Mouse (Mus musculus): ENCODE measurements around the gene Abca8b. TPM values are rescaled to one million over a fixed set of nuclear protein-coding genes. Genes with fewer than 3 reads are reported as not detected.
"Not testable (repeated sequence)": the region's sequence is repeated elsewhere in the genome, so short reads cannot be mapped to it uniquely, and the experiment has no call there.

The Abca8b gene
- total and polyA plus RNA-seq, 2 experiments from 2014 or later, result 1.3 to 5.4 TPM

DNA sequence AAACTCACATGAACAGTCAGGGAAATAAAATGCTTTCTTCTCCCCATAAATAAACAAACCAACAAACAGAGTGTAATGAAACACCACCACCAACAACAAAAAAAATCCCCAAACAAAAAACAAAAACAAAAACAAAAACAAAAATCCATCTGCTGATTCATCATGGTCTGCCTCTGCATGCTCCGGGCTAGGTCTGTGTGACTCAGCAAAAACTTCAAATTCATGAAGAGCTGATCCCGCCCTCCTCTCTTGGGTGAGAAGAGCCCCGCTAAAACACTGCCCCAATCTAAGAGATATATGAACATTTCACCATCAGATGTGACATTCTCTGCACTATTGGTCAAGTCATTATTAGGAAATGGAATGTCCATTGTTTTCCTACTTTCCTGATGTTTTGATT is 4.4 kb downstream of the Abca8b start:
- Histone ChIP-seq H3K36me3 (ENCODE audit: insufficient read depth, low read length) (no peaks in the 10 kb centered on the region), H3K4me1 (ENCODE audit: insufficient read depth, low read length) (no peaks in the 10 kb centered on the region), H3K9me3 (ENCODE audit: low read length) (no peaks in the 10 kb centered on the region), H3K4me2 (ENCODE audit: low read depth, low read length, poor library complexity, severe bottlenecking) (no peak overlapping the region), H3K27ac (ENCODE audit: low read depth, low read length) (no peak overlapping the region), H3K27me3 (ENCODE audit: insufficient read depth, low read length) (no peaks in the 10 kb centered on the region), H3K9ac (replicated peaks; ENCODE audit: low read length, poor library complexity, severe bottlenecking) (no peak overlapping the region), H3K4me3 (ENCODE audit: low read depth, low read length) (no peak overlapping the region)
- ATAC-seq (ENCODE audit: low FRiP score) (no peak), DNase-seq (ENCODE audit: low spot score) (no peak)
- WGBS, result 87% methylated on average over 3 of the region's 3 CpGs
- TF ChIP-seq CTCF (IDR thresholded peaks at IDR 0.05), result no peak

DNA sequence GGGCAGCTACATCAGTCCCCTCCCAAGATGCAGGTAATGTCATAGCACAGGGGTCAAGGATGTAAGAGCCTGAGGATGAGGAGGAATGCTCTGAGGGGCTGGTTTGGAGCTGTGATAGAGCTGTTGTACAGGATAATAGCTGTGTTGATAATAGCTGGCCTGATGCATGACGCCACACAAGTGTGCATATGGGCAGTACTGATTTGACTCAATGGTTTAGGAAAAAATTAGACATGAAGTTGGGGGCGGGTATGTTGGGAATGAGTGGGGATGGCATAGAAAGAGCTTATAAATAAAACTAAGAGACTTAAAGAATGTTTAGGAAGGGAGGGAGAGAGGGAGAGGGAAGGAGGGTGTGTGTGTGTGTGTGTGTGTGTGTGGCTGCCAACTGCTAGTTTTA is 5.4 kb downstream of the Abca8b start:
- Histone ChIP-seq H3K9ac (replicated peaks; ENCODE audit: low read length, poor library complexity, severe bottlenecking) (no peak overlapping the region), H3K4me3 (ENCODE audit: low read depth, low read length) (no peak overlapping the region), H3K4me1 (ENCODE audit: insufficient read depth, low read length) (no peaks in the 10 kb centered on the region), H3K9me3 (ENCODE audit: low read length) (no peaks in the 10 kb centered on the region), H3K4me2 (ENCODE audit: low read depth, low read length, poor library complexity, severe bottlenecking) (no peak overlapping the region), H3K27me3 (ENCODE audit: insufficient read depth, low read length) (no peaks in the 10 kb centered on the region), H3K27ac (ENCODE audit: low read depth, low read length) (no peak overlapping the region), H3K36me3 (ENCODE audit: insufficient read depth, low read length) (no peaks in the 10 kb centered on the region)
- DNase-seq (ENCODE audit: low spot score) (no peak), ATAC-seq (ENCODE audit: low FRiP score) (no peak)
- TF ChIP-seq CTCF (IDR thresholded peaks at IDR 0.05), result no peak
- 93% methylated on average over 2 of the region's 2 CpGs for WGBS

DNA sequence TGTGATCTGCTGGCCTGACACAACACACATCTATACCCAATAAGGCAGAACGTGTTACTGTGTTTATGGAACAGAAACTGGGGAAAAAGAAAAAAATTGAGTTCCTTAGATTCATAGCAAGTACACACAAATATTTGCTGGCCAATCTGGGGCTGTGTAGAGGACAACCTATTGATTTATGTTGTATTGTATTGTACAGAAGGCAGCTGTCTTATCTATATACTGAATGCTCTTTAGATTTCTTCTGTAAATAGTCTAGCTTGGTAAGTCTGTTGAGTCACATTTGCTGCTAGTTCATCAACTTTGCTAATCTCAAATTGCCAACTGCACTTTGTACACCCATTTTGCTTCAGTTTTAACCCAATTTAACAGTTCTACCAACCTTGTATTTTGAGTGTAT is 7.5 kb downstream of the Abca8b start:
- Histone ChIP-seq H3K9me3 (ENCODE audit: low read length) (no peaks in the 10 kb centered on the region), H3K9ac (replicated peaks; ENCODE audit: low read length, poor library complexity, severe bottlenecking) (no peak overlapping the region), H3K4me2 (ENCODE audit: low read depth, low read length, poor library complexity, severe bottlenecking) (no peak overlapping the region), H3K27ac (ENCODE audit: low read depth, low read length) (no peak overlapping the region), H3K4me1 (ENCODE audit: insufficient read depth, low read length) (no peaks in the 10 kb centered on the region), H3K4me3 (ENCODE audit: low read depth, low read length) (no peak overlapping the region), H3K27me3 (ENCODE audit: insufficient read depth, low read length) (no peaks in the 10 kb centered on the region), H3K36me3 (ENCODE audit: insufficient read depth, low read length) (no peaks in the 10 kb centered on the region)
- no peak for TF ChIP-seq CTCF (IDR thresholded peaks at IDR 0.05)
- ATAC-seq (ENCODE audit: low FRiP score) (no peak), DNase-seq (ENCODE audit: low spot score) (no peak)
- 72% methylated on average over 1 of the region's 1 CpGs for WGBS

DNA sequence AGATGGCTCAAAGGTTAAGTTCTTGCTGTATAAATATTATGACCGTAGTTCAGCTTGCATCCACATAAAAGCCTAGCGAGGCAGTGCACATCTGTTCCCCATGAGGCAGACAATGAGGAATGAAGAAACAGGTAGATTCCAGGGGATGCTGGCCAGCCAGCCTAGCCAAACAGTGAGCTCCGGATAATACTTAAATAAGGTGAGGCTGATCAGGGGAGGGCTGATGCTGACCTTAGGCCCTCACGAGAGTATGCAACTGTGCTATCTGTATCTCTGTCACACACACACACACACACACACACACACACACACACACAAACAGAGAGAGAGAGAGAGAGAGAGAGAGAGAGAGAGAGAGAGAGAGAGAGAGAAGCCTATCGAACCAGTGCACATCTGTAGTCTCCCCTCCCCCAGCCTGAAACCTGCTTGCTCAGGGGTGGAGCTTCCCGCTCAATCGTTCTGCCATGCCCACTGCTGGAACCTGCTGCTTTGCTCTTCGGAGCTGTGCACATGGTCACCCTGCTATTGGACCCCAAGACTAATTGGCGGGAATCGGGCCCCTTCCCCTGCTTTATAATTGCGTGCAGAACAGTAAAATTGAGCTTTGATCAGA is 8.1 kb downstream of the Abca8b start:
- H3K9me3 ChIP-seq (ENCODE audit: low read length); H3K27ac ChIP-seq (ENCODE audit: low read depth, low read length); H3K4me3 ChIP-seq (ENCODE audit: low read depth, low read length); H3K4me2 ChIP-seq (ENCODE audit: low read depth, low read length, poor library complexity, severe bottlenecking); DNase-seq (ENCODE audit: low spot score); H3K27me3 ChIP-seq (ENCODE audit: insufficient read depth, low read length); ATAC-seq (ENCODE audit: low FRiP score); H3K4me1 ChIP-seq (ENCODE audit: insufficient read depth, low read length); H3K9ac ChIP-seq (replicated peaks; ENCODE audit: low read length, poor library complexity, severe bottlenecking); H3K36me3 ChIP-seq (ENCODE audit: insufficient read depth, low read length): not testable (repeated sequence)
- WGBS, result 49% methylated on average over 10 of the region's 11 CpGs

DNA sequence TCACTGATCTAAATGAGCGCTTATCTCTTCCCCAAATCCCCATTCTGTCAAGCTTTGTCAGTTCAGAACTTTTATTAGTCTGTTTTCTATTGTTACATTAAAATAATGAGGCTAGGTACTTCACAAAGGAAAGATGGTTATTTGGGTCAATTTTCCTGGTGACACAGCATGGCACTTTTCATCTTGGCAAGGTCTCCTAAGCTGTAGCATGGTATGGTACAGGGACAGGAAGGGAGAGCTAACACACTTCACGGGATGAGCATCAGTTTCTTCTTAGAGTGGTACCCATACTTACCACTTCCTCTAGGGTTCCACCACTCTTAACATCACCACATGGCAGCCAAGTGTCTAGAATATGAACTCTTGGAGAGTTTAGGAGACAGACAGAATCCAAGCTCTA is 13.8 kb downstream of the Abca8b start:
- ATAC-seq (ENCODE audit: low FRiP score), result no peak
- 94% methylated on average over 2 of the region's 2 CpGs for WGBS

DNA sequence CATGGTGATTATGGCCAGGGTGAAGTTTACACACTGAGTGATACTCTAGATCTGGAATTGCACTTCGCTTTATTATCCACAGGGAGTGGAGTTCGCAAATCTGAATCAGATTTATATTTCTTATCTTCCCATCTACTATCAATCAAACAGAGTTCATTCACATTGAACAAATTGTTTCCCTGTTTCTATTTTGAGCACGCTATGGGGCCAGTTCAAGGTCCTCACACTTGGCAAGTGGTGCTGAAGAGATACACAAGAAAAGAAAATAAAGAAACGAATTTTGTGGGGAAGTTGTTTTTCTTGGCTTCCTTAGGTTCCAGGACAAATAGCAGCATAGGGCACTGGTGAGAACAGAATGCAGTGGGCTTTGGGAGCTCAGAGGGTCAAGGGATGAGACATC is 25.1 kb downstream of the Abca8b start:
- Histone ChIP-seq H3K4me2 (ENCODE audit: low read depth, low read length, poor library complexity, severe bottlenecking) (no peak overlapping the region), H3K27me3 (ENCODE audit: insufficient read depth, low read length) (no peaks in the 10 kb centered on the region), H3K9me3 (ENCODE audit: low read length) (no peaks in the 10 kb centered on the region), H3K9ac (replicated peaks; ENCODE audit: low read length, poor library complexity, severe bottlenecking) (no peak overlapping the region), H3K27ac (ENCODE audit: low read depth, low read length) (no peak overlapping the region), H3K4me1 (ENCODE audit: insufficient read depth, low read length) (no peaks in the 10 kb centered on the region), H3K36me3 (ENCODE audit: insufficient read depth, low read length) (0 out of 2 replicates have a peak, but pooled peaks cover 3% of the 10 kb centered on the region), H3K4me3 (ENCODE audit: low read depth, low read length) (no peak overlapping the region)
- DNase-seq (ENCODE audit: low spot score), result no peak
- no peak for TF ChIP-seq CTCF (IDR thresholded peaks at IDR 0.05)
- 85% methylated on average over 4 of the region's 4 CpGs for WGBS
- no peak for ATAC-seq (ENCODE audit: low FRiP score)

More for the DNA sequence above, 13.8 kb downstream of the Abca8b start:
- Histone ChIP-seq H3K27me3 (ENCODE audit: insufficient read depth, low read length) (no peaks in the 10 kb centered on the region), H3K36me3 (ENCODE audit: insufficient read depth, low read length) (peaks cover 5% of the 10 kb centered on the region), H3K9me3 (ENCODE audit: low read length) (no peaks in the 10 kb centered on the region), H3K4me1 (ENCODE audit: insufficient read depth, low read length) (no peaks in the 10 kb centered on the region), H3K9ac (replicated peaks; ENCODE audit: low read length, poor library complexity, severe bottlenecking) (no peak overlapping the region), H3K4me2 (ENCODE audit: low read depth, low read length, poor library complexity, severe bottlenecking) (no peak overlapping the region), H3K4me3 (ENCODE audit: low read depth, low read length) (no peak overlapping the region), H3K27ac (ENCODE audit: low read depth, low read length) (no peak overlapping the region)
- no peak for DNase-seq (ENCODE audit: low spot score)
- no peak for TF ChIP-seq CTCF (IDR thresholded peaks at IDR 0.05)

Measured in midbrain, postnatal 0 days (tissue).